Mouse (Mus musculus) erythroid progenitor cell, adult 5-6 weeks (primary cell): Measurements from ENCODE around the gene Col26a1. TPM values are rescaled to one million over a fixed set of nuclear protein-coding genes. Genes with fewer than 3 reads are reported as not detected.
A peak's percentile ranks its signal among the peaks of the same experiment; 100 is the strongest.

Experiments used
- ATAC-seq: replicated peaks from 2 replicates; pipeline ENCODE4 v1.8.0; 2016; ENCODE audit warnings: moderate number of reproducible peaks, mild to moderate bottlenecking, moderate TSS enrichment, inconsistent platforms; ENCODE audit not compliant: poor library complexity, low FRiP score, severe bottlenecking
- total RNA-seq, 2 experiments: library from RNA; stranded (forward) in 1 of 2; stranded (reverse) in 1 of 2; fragments of 150-400 nt in 1 of 2; fragments of 186-747, 209-891 nt in 1 of 2; gene quantifications; 2 replicates each; pipeline versions ENCODE4 v1.2.3 to v1.2.4; 2015 to 2017; ENCODE audit warnings: low replicate concordance in 2 of 2

Col26a1 gene
- total RNA-seq, 2 experiments from 2014 or later, result not detected

- 0 out of 2 replicates have a peak, but pooled peaks have one; percentile 26 for ATAC-seq
These were observed 788 bp downstream of the Col26a1 start for GRCm38 (mm10) chr5:136882055-136882787.

GRCm38 (mm10) chr5:136881380-136882009 is 1.5 kb downstream of the Col26a1 start:
- peak; percentile 63; the same call in 1 of the 2 replicates for ATAC-seq

- no peak for ATAC-seq
These were observed 2.9 kb downstream of the Col26a1 start for GRCm38 (mm10) chr5:136880101-136880500.

GRCm38 (mm10) chr5:136874271-136874670 is 8.7 kb downstream of the Col26a1 start:
- no peak for ATAC-seq

GRCm38 (mm10) chr5:136872417-136872816 is 10.6 kb downstream of the Col26a1 start:
- ATAC-seq, result no peak

GRCm38 (mm10) chr5:136869451-136870114 is 13.4 kb downstream of the Col26a1 start:
- no peak for ATAC-seq

- no peak for ATAC-seq
These were observed 15.3 kb downstream of the Col26a1 start for GRCm38 (mm10) chr5:136867706-136868105.

- ATAC-seq, result no peak
These were observed 18.9 kb downstream of the Col26a1 start for GRCm38 (mm10) chr5:136863961-136864674.

GRCm38 (mm10) chr5:136863276-136863675 is 19.7 kb downstream of the Col26a1 start:
- no peak for ATAC-seq

GRCm38 (mm10) chr5:136862806-136863205 is 20.2 kb downstream of the Col26a1 start:
- ATAC-seq, result no peak

GRCm38 (mm10) chr5:136861191-136861940 is 21.6 kb downstream of the Col26a1 start:
- no peak for ATAC-seq

- ATAC-seq, result no peak
These were observed 32.3 kb downstream of the Col26a1 start for GRCm38 (mm10) chr5:136850716-136851115.

GRCm38 (mm10) chr5:136846385-136847264 is 36.4 kb downstream of the Col26a1 start:
- ATAC-seq, result no peak

GRCm38 (mm10) chr5:136843930-136844329 is 39.1 kb downstream of the Col26a1 start:
- ATAC-seq, result no peak

GRCm38 (mm10) chr5:136840036-136840435 is 43.0 kb downstream of the Col26a1 start:
- ATAC-seq, result no peak

- ATAC-seq, result no peak
These were observed 50.0 kb downstream of the Col26a1 start for GRCm38 (mm10) chr5:136833053-136833452.

- no peak for ATAC-seq
These were observed 52.9 kb downstream of the Col26a1 start for GRCm38 (mm10) chr5:136830156-136830555.

- ATAC-seq, result no peak
These were observed 61.0 kb downstream of the Col26a1 start for GRCm38 (mm10) chr5:136821971-136822370.

- no peak for ATAC-seq
These were observed 62.1 kb downstream of the Col26a1 start for GRCm38 (mm10) chr5:136820911-136821310.
